9 mouse cellular contexts compared by ENCODE assay signal in genomic region chrX:73063512-73064414, GRCm38 (mm10). TPM values are rescaled to one million over a fixed set of nuclear protein-coding genes. Genes with fewer than 3 reads are reported as not detected.
DNase-seq lines count a peak whose midpoint lies in the region; ATAC-seq and TF ChIP-seq lines count a peak whose summit lies in the region.
"Had no signal": no experiment of that assay in that cellular context is flagged by ENCODE, and none has a peak within 500 bp of the region (broad histone marks: within the 10 kb centered on the region; RNA-seq: fewer than 3 reads in every experiment).

No protein-coding gene starts in this region.

- H3K36me3 ChIP-seq in heart, embryonic 11.5 days (ENCODE audit: control insufficient read depth, insufficient read depth, low read length), result no peaks in the 10 kb centered on the region
- no peaks in the 10 kb centered on the region for H3K36me3 ChIP-seq in forebrain, embryonic 13.5 days (ENCODE audit: poor library complexity, severe bottlenecking)
- no peaks in the 10 kb centered on the region for H3K36me3 ChIP-seq in neural tube, embryonic 14.5 days (ENCODE audit: control insufficient read depth, insufficient read depth, low read length)

- no peak for TF ChIP-seq POLR2A in brain, embryonic 14.5 days (IDR thresholded peaks at IDR 0.05; ENCODE audit: borderline replicate concordance, extremely low read depth, insufficient read depth, insufficient read length, poor library complexity, severe bottlenecking)

- DNase-seq in heart, adult 11 months, result no peak
- DNase-seq in brain, embryonic 14.5 days (ENCODE audit: low read depth), result peak; percentile 78
- peak; percentile 5 to 33 for DNase-seq in left cerebral cortex, adult 8-10 months (ENCODE audit: low spot score in 2 of 2)
- DNase-seq in adrenal gland, adult 18-20 months (ENCODE audit: low spot score in 2 of 2), result no peak
- no peak for DNase-seq in c-Kit-positive CD71-positive TER-119-positive erythroid progenitor cells, embryonic 14.5 days (ENCODE audit: low spot score)

- peaks cover 7% of the 10 kb centered on the region; the same call in 1 of the 2 replicates for H3K27me3 ChIP-seq in heart, embryonic 11.5 days (ENCODE audit: control insufficient read depth, insufficient read depth, low read length)
- 0 out of 2 replicates have a peak, but pooled peaks cover 2% of the 10 kb centered on the region for H3K27me3 ChIP-seq in forebrain, embryonic 13.5 days
- H3K27me3 ChIP-seq in neural tube, embryonic 14.5 days (ENCODE audit: control insufficient read depth, insufficient read depth, low read length), result no peaks in the 10 kb centered on the region

- H3K9ac ChIP-seq in heart, embryonic 11.5 days (ENCODE audit: low read depth, low read length), result no peak overlapping the region
- H3K9ac ChIP-seq in forebrain, embryonic 13.5 days, result peak overlapping the region; percentile 61
- H3K9ac ChIP-seq in neural tube, embryonic 14.5 days (replicated peaks; ENCODE audit: low read depth, low read length), result 0 out of 2 replicates have a peak overlapping the region, but pooled peaks have one; percentile 41

- peak overlapping the region; percentile 56 for H3K4me2 ChIP-seq in heart, embryonic 11.5 days
- H3K4me2 ChIP-seq in forebrain, embryonic 13.5 days, result peak overlapping the region; percentile 60
- peak overlapping the region; percentile 53 for H3K4me2 ChIP-seq in neural tube, embryonic 14.5 days (ENCODE audit: low read depth, low read length)

- no peak for TF ChIP-seq CTCF in brain, embryonic 14.5 days (IDR thresholded peaks at IDR 0.05; ENCODE audit: borderline replicate concordance, extremely low read depth, insufficient read depth, insufficient read length)

- WGBS in heart, embryonic 11.5 days (ENCODE audit: insufficient replicate concordance), result 36% methylated on average over 24 of the region's 24 CpGs
- WGBS in forebrain, embryonic 13.5 days, result 27% methylated on average over 24 of the region's 24 CpGs
- 32% methylated on average over 18 of the region's 24 CpGs for WGBS in neural tube, embryonic 14.5 days

- 0 out of 2 replicates have a peak, but pooled peaks cover 2% of the 10 kb centered on the region for H3K4me1 ChIP-seq in heart, embryonic 11.5 days (ENCODE audit: control insufficient read depth, insufficient read depth, low read length)
- 0 out of 2 replicates have a peak, but pooled peaks cover 3% of the 10 kb centered on the region for H3K4me1 ChIP-seq in forebrain, embryonic 13.5 days
- no peaks in the 10 kb centered on the region for H3K4me1 ChIP-seq in neural tube, embryonic 14.5 days (ENCODE audit: control insufficient read depth, insufficient read depth, low read length)

- no peaks in the 10 kb centered on the region for H3K9me3 ChIP-seq in heart, embryonic 11.5 days (replicated peaks; ENCODE audit: control insufficient read depth, low read length)
- no peaks in the 10 kb centered on the region for H3K9me3 ChIP-seq in forebrain, embryonic 13.5 days (replicated peaks)
- no peaks in the 10 kb centered on the region for H3K9me3 ChIP-seq in neural tube, embryonic 14.5 days (ENCODE audit: control insufficient read depth, low read length)

- ATAC-seq in heart, embryonic 11.5 days (replicated peaks; ENCODE audit: insufficient number of reproducible peaks, low FRiP score, low TSS enrichment), result no peak
- peak; percentile 88 for ATAC-seq in forebrain, embryonic 13.5 days
- ATAC-seq in neural tube, embryonic 14.5 days (ENCODE audit: low read depth), result peak; percentile 90

- peak overlapping the region; percentile 16; the same call in 1 of the 2 replicates for H3K4me3 ChIP-seq in heart, embryonic 11.5 days (ENCODE audit: low read depth, low read length)
- H3K4me3 ChIP-seq in forebrain, embryonic 13.5 days, result peak overlapping the region; percentile 37
- H3K4me3 ChIP-seq in neural tube, embryonic 14.5 days (ENCODE audit: low read depth, low read length), result peak overlapping the region; percentile 33

- H3K27ac ChIP-seq in heart, embryonic 11.5 days (ENCODE audit: low read depth, low read length), result no peak overlapping the region
- no peak overlapping the region for H3K27ac ChIP-seq in forebrain, embryonic 13.5 days
- no peak overlapping the region; the same call in 1 of the 2 replicates for H3K27ac ChIP-seq in neural tube, embryonic 14.5 days (ENCODE audit: low read depth, low read length)

RNA-seq across cellular contexts. Expression of gene Pnma3, which starts 0.8 kb away (rescaled TPM):
- 0.08 TPM in 1 of 2 replicates, not detected in the other for polyA plus RNA-seq in heart, embryonic 11.5 days (2014; fragmentation: Nextera tagmentation; extraction: Ambion mirVana)
- polyA plus RNA-seq in brain, embryonic 14.5 days (2012; rRNA removed), result 14.5 and 15.1 TPM in 2 replicates
- 1.7 and 1.9 TPM in 2 replicates for polyA plus RNA-seq in forebrain, embryonic 13.5 days (2015; fragmentation: Nextera tagmentation; extraction: Ambion mirVana)
- 10 to 100 TPM; 15.9 to 21.3 (median 17.6) TPM for total RNA-seq in left cerebral cortex, adult 8-10 months (2022)
- 2.2 and 4.6 TPM in 2 replicates for polyA plus RNA-seq in neural tube, embryonic 14.5 days (2014; fragmentation: Nextera tagmentation; extraction: Ambion mirVana)
- under 1 TPM; 0.19 to 0.20 TPM for total RNA-seq in adrenal gland, adult 18-20 months (2021)
- total RNA-seq: neutrophil, adult 5-6 weeks had no signal

RNA-seq across cellular contexts. Expression of gene Xlr4a, which starts 18.5 kb away (rescaled TPM):
- polyA plus RNA-seq in heart, embryonic 11.5 days (2014; fragmentation: Nextera tagmentation; extraction: Ambion mirVana), result 0.38 and 1.1 TPM in 2 replicates
- polyA plus RNA-seq in brain, embryonic 14.5 days (2012; rRNA removed), result 0.93 TPM in 1 of 2 replicates, not detected in the other
- 0.23 and 0.49 TPM in 2 replicates for polyA plus RNA-seq in forebrain, embryonic 13.5 days (2015; fragmentation: Nextera tagmentation; extraction: Ambion mirVana)
- 1 to 10 TPM in 1 of 4 experiments, under 1 TPM in 1, not detected in 2; 0.62 to 3.0 TPM for total RNA-seq in left cerebral cortex, adult 8-10 months (2022)
- 0.33 TPM in 1 of 2 replicates, not detected in the other for polyA plus RNA-seq in neural tube, embryonic 14.5 days (2014; fragmentation: Nextera tagmentation; extraction: Ambion mirVana)
- not detected for total RNA-seq in adrenal gland, adult 18-20 months (2021)

RNA-seq across cellular contexts. Expression of gene Pnma5, which starts 26.9 kb away (rescaled TPM):
- polyA plus RNA-seq in heart, embryonic 11.5 days (2014; fragmentation: Nextera tagmentation; extraction: Ambion mirVana), result 0.17 TPM in 1 of 2 replicates, not detected in the other
- polyA plus RNA-seq in brain, embryonic 14.5 days (2012; rRNA removed), result 0.07 and 0.11 TPM in 2 replicates
- not detected in 2 replicates for polyA plus RNA-seq in forebrain, embryonic 13.5 days (2015; fragmentation: Nextera tagmentation; extraction: Ambion mirVana)
- total RNA-seq in left cerebral cortex, adult 8-10 months (2022), result under 1 TPM in 3 of 4 experiments, not detected in 1; 0.23 to 0.33 (median 0.23) TPM
- polyA plus RNA-seq in neural tube, embryonic 14.5 days (2014; fragmentation: Nextera tagmentation; extraction: Ambion mirVana), result 0.12 and 0.19 TPM in 2 replicates
- total RNA-seq in adrenal gland, adult 18-20 months (2021), result under 1 TPM; 0.16 to 0.17 TPM
- total RNA-seq: neutrophil, adult 5-6 weeks had no signal

RNA-seq across cellular contexts. Expression of gene Xlr3a, which starts 33.1 kb away (rescaled TPM):
- 1.9 and 2.2 TPM in 2 replicates for polyA plus RNA-seq in heart, embryonic 11.5 days (2014; fragmentation: Nextera tagmentation; extraction: Ambion mirVana)
- polyA plus RNA-seq in brain, embryonic 14.5 days (2012; rRNA removed), result 1.7 and 4.0 TPM in 2 replicates
- 2.9 and 3.4 TPM in 2 replicates for polyA plus RNA-seq in forebrain, embryonic 13.5 days (2015; fragmentation: Nextera tagmentation; extraction: Ambion mirVana)
- 1 to 10 TPM in 3 of 4 experiments, under 1 TPM in 1; 0.65 to 6.2 (median 2.9) TPM for total RNA-seq in left cerebral cortex, adult 8-10 months (2022)
- 2.7 and 6.0 TPM in 2 replicates for polyA plus RNA-seq in neural tube, embryonic 14.5 days (2014; fragmentation: Nextera tagmentation; extraction: Ambion mirVana)
- total RNA-seq in adrenal gland, adult 18-20 months (2021), result 1 to 10 TPM in 1 of 2 experiments, under 1 TPM in 1; 0.76 to 1.6 TPM

RNA-seq across cellular contexts. Expression of gene Gm14685, which starts 53.1 kb away (rescaled TPM):
- polyA plus RNA-seq in heart, embryonic 11.5 days (2014; fragmentation: Nextera tagmentation; extraction: Ambion mirVana), result 0.14 TPM in 1 of 2 replicates, not detected in the other
- polyA plus RNA-seq in brain, embryonic 14.5 days (2012; rRNA removed), result 0.94 and 1.1 TPM in 2 replicates
- polyA plus RNA-seq in forebrain, embryonic 13.5 days (2015; fragmentation: Nextera tagmentation; extraction: Ambion mirVana), result 0.32 and 1.0 TPM in 2 replicates
- total RNA-seq in left cerebral cortex, adult 8-10 months (2022), result under 1 TPM in 3 of 4 experiments, not detected in 1; 0.42 to 0.91 (median 0.91) TPM
- 0.70 TPM in 1 of 2 replicates, not detected in the other for polyA plus RNA-seq in neural tube, embryonic 14.5 days (2014; fragmentation: Nextera tagmentation; extraction: Ambion mirVana)
- not detected for total RNA-seq in adrenal gland, adult 18-20 months (2021)
- total RNA-seq: neutrophil, adult 5-6 weeks had no signal

Comparison
In these comparisons a context has a peak if more than half of its experiments do, and no peak if none do; other contexts are left out.
1. DNase-seq: peak in brain, embryonic 14.5 days (single experiment) and left cerebral cortex, adult 8-10 months (2 of 2); none in heart, adult 11 months (single experiment), adrenal gland, adult 18-20 months (0 of 2) and c-Kit-positive CD71-positive TER-119-positive erythroid progenitor cells, embryonic 14.5 days (single experiment).
2. Peak in every context shown above with its lines, with median percentiles within 50 percentile points of each other: H3K4me2 ChIP-seq and H3K4me3 ChIP-seq.